Mouse (Mus musculus) c-Kit-positive CD71-positive TER-119-negative erythroid progenitor cells, embryonic 14.5 days (primary cell): ENCODE measurements around the gene Kif17.

Experiments used
- DNase-seq: peaks from one replicate; pipeline ENCODE4 v3.0.0-alpha.2; 2013; ENCODE audit warnings: low read depth

The Kif17 gene

DNA sequence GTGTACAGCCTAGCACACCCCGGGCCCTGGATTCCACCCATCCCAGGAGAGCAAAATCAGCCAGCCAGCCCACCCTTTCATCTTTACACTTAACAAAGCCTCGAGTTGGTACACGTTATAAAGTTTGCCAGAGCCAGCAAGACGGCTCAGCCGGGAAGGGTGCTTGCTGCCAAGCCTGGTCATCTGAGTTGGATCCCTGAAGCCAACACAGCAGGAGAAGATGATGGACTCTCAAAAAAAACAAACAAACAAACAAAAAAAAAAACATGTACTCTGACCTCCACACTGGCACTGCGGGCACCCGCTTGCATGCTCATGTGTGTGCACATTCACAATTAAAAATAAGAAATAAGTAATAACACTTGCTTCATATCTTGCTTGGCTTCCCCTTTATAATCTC lies 91.8 kb downstream of the Kif17 start:
- DNase-seq = no peak

DNA sequence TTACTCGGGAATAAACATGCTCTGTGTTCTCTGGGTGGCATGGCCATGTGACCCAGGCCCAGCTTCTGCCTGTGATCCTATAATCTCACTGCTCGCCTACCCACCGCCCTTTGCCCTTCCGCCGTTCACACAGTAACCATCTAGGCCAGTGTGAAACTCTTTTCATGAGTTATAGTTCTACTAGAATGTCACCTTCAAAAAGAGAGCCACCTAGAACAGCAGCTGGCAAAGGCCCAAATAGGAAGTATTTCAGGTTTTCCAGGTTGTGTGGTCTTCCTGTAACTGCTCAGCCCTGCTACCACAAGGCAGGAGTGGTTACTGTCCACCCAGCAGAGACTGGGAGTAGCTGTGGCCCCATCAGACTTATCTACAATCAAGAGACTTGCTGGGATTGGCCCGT lies 92.5 kb downstream of the Kif17 start:
- DNase-seq = no peak

DNA sequence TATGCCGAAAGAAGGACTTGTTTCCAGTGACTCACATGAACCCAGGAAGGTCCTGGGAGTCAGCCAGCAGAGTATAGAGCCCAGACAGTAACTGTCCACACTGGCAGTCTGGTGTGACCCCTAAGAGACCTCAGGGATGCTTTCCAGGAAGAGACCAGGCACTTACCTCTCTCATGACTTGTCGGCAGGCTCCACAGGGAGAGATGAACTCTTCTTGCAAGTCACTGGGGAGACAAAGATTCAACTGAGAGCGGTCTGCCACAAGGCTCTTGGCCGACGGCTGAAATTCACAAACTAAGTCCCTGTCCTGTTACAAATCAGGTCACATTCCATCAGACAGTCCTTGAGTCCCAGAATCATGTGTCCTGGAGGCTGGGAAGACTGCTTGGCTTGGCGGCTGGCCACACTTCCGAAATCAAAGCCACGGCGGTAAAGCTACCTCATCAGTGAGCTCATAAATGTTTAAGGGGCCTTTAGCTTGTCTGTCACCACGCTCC lies 93.2 kb downstream of the Kif17 start:
- DNase-seq = no peak

DNA sequence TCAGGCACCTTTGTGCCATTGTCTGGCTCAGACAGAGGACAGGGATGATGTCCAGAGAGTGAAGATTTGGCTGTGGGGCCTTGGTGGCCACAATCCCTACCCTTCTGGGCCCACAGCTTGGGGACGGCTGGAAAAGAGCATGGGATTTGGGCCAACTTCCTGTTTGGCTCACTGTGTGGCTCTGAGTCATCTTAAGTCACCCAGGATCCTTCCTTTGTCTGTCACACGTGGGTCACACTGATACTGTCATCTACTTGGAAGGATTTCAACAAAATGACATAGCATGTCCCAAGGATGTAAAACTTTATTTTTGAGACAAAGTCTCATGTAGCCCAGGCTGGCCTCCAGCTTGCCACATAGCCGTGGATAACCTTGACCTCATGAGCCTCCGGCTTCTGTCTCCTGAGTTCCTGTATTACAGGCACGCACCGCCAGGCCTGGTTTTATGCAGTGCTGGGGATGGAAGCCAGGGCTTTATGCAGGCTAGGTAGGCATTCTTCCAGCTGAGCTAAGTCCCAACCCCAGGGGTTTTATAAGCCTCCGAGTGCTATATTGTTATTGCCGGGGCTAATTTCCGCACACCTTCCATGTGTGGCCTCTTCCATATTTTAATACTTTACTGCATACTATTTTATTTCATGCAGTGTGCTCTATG lies 94.8 kb downstream of the Kif17 start:
- DNase-seq = no peak

- DNase-seq = no peak
Observed at GRCm38 (mm10) chr4:138347280-138347679, 97.0 kb downstream of the Kif17 start.

DNA sequence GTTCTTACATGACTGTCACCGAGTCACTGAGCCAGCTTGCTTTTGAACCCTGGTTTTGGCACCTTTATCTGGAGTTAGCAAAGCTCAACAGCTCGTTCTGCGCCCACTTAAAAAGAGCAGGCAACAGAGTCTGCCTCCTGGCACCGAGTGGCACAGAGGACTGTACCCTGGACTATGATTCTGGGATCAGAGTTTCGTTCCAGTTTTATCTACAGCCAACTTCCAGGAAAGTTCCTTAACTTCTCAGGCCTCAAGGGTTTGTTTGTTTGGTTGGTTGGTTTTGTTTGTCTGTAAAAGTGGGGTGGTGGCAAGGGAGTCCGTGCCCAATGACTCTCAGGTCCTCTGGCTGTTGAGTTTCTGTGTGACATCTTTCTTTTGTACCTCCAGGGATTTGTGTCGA lies 98.5 kb downstream of the Kif17 start:
- DNase-seq = no peak
